Mouse (Mus musculus) heart, postnatal 0 days (tissue): ENCODE measurements around the gene Dppa5a. TPM values are rescaled to one million over a fixed set of nuclear protein-coding genes. Genes with fewer than 3 reads are reported as not detected.

ENCODE experiments used
- ATAC-seq: fragments of 200-750 bp; cut with Nextera tagmentation; 2 replicates; pipeline ENCODE4 v1.8.0; 2017; ENCODE audit warnings: low read depth, moderate number of reproducible peaks, moderate library complexity; ENCODE audit not compliant: insufficient read depth
- DNase-seq: peaks from one replicate; pipeline ENCODE4 v3.0.0-alpha.2; 2016; ENCODE audit warnings: low spot score
- H3K27ac ChIP-seq: fragments of 300-500 bp; sonication (generic); 2 replicates; pipeline ENCODE4 v1.5.1; 2014; ENCODE audit warnings: low read depth, mild to moderate bottlenecking
- H3K27me3 ChIP-seq: fragments of 300-500 bp; sonication (generic); 2 replicates; pipeline ENCODE4 v1.6.1; 2014; ENCODE audit warnings: low read length, mixed read lengths; ENCODE audit not compliant: control insufficient read depth, insufficient read depth
- H3K36me3 ChIP-seq: fragments of 300-500 bp; sonication (generic); replicated peaks from 2 replicates; pipeline ENCODE4 v1.6.1; 2014; ENCODE audit warnings: low read length, mixed read lengths; ENCODE audit not compliant: control insufficient read depth, insufficient read depth
- H3K4me1 ChIP-seq: fragments of 300-500 bp; sonication (generic); 2 replicates; pipeline ENCODE4 v1.6.1; 2014; ENCODE audit warnings: antibody characterized with exemption; ENCODE audit not compliant: control insufficient read depth, insufficient read depth
- H3K4me2 ChIP-seq: fragments of 300-500 bp; sonication (generic); 2 replicates; pipeline ENCODE4 v1.6.1; 2014; ENCODE audit warnings: low read depth, mild to moderate bottlenecking, low read length, moderate library complexity
- H3K4me3 ChIP-seq: fragments of 300-500 bp; sonication (generic); 2 replicates; pipeline ENCODE4 v1.5.1; 2014; ENCODE audit warnings: low read depth, low read length
- H3K9ac ChIP-seq: fragments of 300-500 bp; sonication (generic); replicated peaks from 2 replicates; pipeline ENCODE4 v1.6.1; 2014; ENCODE audit warnings: low read depth, low read length, mixed read lengths
- H3K9me3 ChIP-seq: fragments of 300-500 bp; sonication (generic); replicated peaks from 2 replicates; pipeline ENCODE4 v1.6.1; 2016; ENCODE audit warnings: low read length; ENCODE audit not compliant: control insufficient read depth
- CTCF ChIP-seq: IDR thresholded peaks from 2 replicates; pipeline ENCODE4 v1.5.1; 2016; ENCODE audit warnings: antibody characterized with exemption, control low read depth, low read depth
- EP300 ChIP-seq: IDR thresholded peaks from 2 replicates; pipeline ENCODE4 v1.6.1; 2016; ENCODE audit warnings: antibody characterized with exemption, low read depth
- WGBS: fragments of 180-500 bp; shearing (Covaris S2); extraction: QIAGEN DNeasy Blood & Tissue Kit; methylation state at CpG from one replicate; pipeline ENCODE4 v1.1.7; 2014; 5-methylcytosine and 5-hydroxymethylcytosine counted together
- polyA plus RNA-seq: library from polyadenylated mRNA; unstranded; fragments of >200 nt; fragmentation: Nextera tagmentation; extraction: Ambion mirVana; gene quantifications from 2 replicates; pipeline ENCODE4 v1.2.1, GENCODE M21; 2015
- total RNA-seq: library from RNA; depleted of rRNA; stranded (reverse); fragments of >200 nt; gene quantifications from 2 replicates; pipeline ENCODE4 v1.2.3, GENCODE M21; 2014; ENCODE audit warnings: low replicate concordance

Dppa5a gene
- total and polyA plus RNA-seq, 2 experiments from 2014 or later = not detected

GRCm38 (mm10) chr9:78372827-78373504 is 5.0 kb upstream of the Dppa5a start:
- no peak overlapping the region for H3K27ac ChIP-seq
- H3K4me3 ChIP-seq = no peak overlapping the region
- ATAC-seq (no peak), DNase-seq (no peak)
- no peaks in the 10 kb centered on the region for H3K27me3 ChIP-seq
- 47% methylated on average over 10 of the region's 10 CpGs for WGBS
- TF ChIP-seq CTCF (no peak), EP300 (no peak)
- no peaks in the 10 kb centered on the region for H3K9me3 ChIP-seq
- H3K4me1 ChIP-seq = 0 out of 2 replicates have a peak, but pooled peaks cover under 1% of the 10 kb centered on the region
- H3K36me3 ChIP-seq = no peaks in the 10 kb centered on the region
- H3K4me2 ChIP-seq = no peak overlapping the region
- H3K9ac ChIP-seq = no peak overlapping the region

- Histone ChIP-seq H3K4me1 (no peaks in the 10 kb centered on the region), H3K4me3 (no peak overlapping the region), H3K27ac (no peak overlapping the region), H3K36me3 (no peaks in the 10 kb centered on the region), H3K9ac (no peak overlapping the region), H3K4me2 (no peak overlapping the region), H3K9me3 (no peaks in the 10 kb centered on the region), H3K27me3 (no peaks in the 10 kb centered on the region)
- TF ChIP-seq EP300 (no peak), CTCF (no peak)
- DNase-seq = no peak
- ATAC-seq = no peak
- WGBS = 93% methylated on average over 3 of the region's 3 CpGs
Measured at GRCm38 (mm10) chr9:78371441-78371840, 3.5 kb upstream of the Dppa5a start.

DNA sequence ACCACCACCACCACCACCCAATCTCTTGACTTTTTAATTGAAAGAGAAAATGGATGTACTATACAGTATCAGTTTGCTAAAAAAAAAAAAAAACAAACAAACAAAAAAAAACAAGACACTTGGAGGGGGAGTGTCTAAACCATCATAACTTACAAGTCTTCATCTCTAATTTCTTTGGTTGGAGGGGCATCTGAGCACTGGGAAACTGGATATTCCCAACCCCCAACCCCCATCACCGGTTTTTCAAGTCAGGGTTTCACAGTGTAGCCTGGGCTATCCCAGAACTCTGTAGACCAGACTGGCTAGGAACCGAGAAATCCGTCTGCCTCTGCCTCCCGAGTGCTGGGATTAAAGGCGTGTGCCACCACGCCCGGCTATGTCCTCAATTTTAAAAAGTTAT is 1.8 kb upstream of the Dppa5a start:
- Histone ChIP-seq H3K27me3 (no peaks in the 10 kb centered on the region), H3K4me3 (no peak overlapping the region), H3K4me1 (no peaks in the 10 kb centered on the region), H3K9ac (no peak overlapping the region), H3K27ac (no peak overlapping the region), H3K36me3 (no peaks in the 10 kb centered on the region), H3K4me2 (no peak overlapping the region), H3K9me3 (no peaks in the 10 kb centered on the region)
- ATAC-seq (no peak), DNase-seq (no peak)
- WGBS = 84% methylated on average over 7 of the region's 7 CpGs
- TF ChIP-seq EP300 (no peak), CTCF (no peak)

GRCm38 (mm10) chr9:78369349-78369748 is 1.4 kb upstream of the Dppa5a start:
- TF ChIP-seq EP300 (no peak), CTCF (no peak)
- Histone ChIP-seq H3K27ac (no peak overlapping the region), H3K9me3 (no peaks in the 10 kb centered on the region), H3K36me3 (no peaks in the 10 kb centered on the region), H3K4me3 (no peak overlapping the region), H3K27me3 (no peaks in the 10 kb centered on the region), H3K4me1 (no peaks in the 10 kb centered on the region), H3K9ac (no peak overlapping the region), H3K4me2 (no peak overlapping the region)
- ATAC-seq (no peak), DNase-seq (no peak)
- 88% methylated on average over 2 of the region's 2 CpGs for WGBS

DNA sequence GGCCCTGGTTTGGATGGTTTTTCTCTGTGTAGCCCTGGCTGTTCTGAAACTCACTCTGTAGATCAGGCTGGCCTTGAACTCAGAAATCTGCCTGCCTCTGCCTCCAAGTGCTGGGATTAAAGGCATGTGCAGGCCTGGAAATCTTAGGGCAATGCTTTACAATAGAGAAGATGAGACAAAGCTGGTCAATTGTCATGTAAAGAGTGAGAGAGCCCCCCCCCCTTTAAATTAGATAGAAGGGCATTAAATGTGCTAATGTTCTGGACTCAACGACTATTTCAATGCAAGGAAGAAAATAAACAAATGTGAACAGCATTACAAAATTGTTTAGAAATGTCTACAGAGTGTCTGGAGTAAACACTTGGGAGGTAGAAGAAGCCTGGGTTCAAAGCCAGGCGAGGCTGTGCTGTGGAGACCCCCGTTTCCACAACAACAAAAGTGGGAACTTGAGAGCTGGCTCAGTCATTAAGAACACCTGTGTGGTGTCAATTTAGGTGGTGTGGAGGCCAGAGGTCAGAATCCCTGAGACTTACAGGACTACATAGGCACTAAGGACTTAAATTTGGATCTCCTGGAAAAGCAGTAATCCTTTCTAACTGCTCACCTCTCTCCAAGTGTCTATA is 805 bp upstream of the Dppa5a start:
- no peak for TF ChIP-seq EP300
- TF ChIP-seq CTCF = no peak

More for the DNA sequence above, 805 bp upstream of the Dppa5a start:
- Histone ChIP-seq H3K9ac (no peak overlapping the region), H3K4me2 (no peak overlapping the region), H3K4me3 (no peak overlapping the region), H3K27ac (no peak overlapping the region), H3K4me1 (no peaks in the 10 kb centered on the region), H3K27me3 (no peaks in the 10 kb centered on the region), H3K9me3 (no peaks in the 10 kb centered on the region), H3K36me3 (no peaks in the 10 kb centered on the region)
- DNase-seq (no peak), ATAC-seq (no peak)
- WGBS = 72% methylated on average over 3 of the region's 3 CpGs
